Mouse (Mus musculus): ENCODE measurements around the gene Tefm.

- TF ChIP-seq CTCF (IDR thresholded peaks at IDR 0.05; ENCODE audit: low read depth, low read length) = no peak
- TF ChIP-seq POLR2A (IDR thresholded peaks at IDR 0.05; ENCODE audit: insufficient read depth, low read length) = no peak
Observed at GRCm38 (mm10) chr11:80149412-80150023, 7.5 kb upstream of the Tefm start.

Measured in ES-Bruce4 (cell line).